Mouse (Mus musculus) intestine, embryonic 14.5 days (tissue): ENCODE data around the gene Nt5c3b. TPM values are rescaled to one million over a fixed set of nuclear protein-coding genes. Genes with fewer than 3 reads are reported as not detected.

Experiments used
- ATAC-seq: fragments of 200-750 bp; cut with Nextera tagmentation; replicated peaks from 2 replicates; pipeline ENCODE4 v1.8.0; 2017; ENCODE audit warnings: low read depth, moderate number of reproducible peaks, moderate TSS enrichment, moderate library complexity; ENCODE audit not compliant: low FRiP score, low TSS enrichment
- DNase-seq: peaks from one replicate; pipeline ENCODE4 v3.0.0-alpha.2; 2018; ENCODE audit warnings: low spot score
- H3K27ac ChIP-seq: fragments of 300-500 bp; sonication (generic); 2 replicates; pipeline ENCODE4 v1.5.1; 2014; ENCODE audit warnings: low read depth, mild to moderate bottlenecking, control low read depth
- H3K27me3 ChIP-seq: fragments of 300-500 bp; sonication (generic); replicated peaks from 2 replicates; pipeline ENCODE4 v1.6.1; 2014; ENCODE audit warnings: low read length, control low read depth; ENCODE audit not compliant: control insufficient read depth, insufficient read depth
- H3K36me3 ChIP-seq: fragments of 300-500 bp; sonication (generic); 2 replicates; pipeline ENCODE4 v1.6.1; 2014; ENCODE audit warnings: low read length, control low read depth; ENCODE audit not compliant: control insufficient read depth, insufficient read depth
- H3K4me1 ChIP-seq: fragments of 300-500 bp; sonication (generic); replicated peaks from 2 replicates; pipeline ENCODE4 v1.6.1; 2014; ENCODE audit warnings: low read length, control low read depth, mixed read lengths; ENCODE audit not compliant: control insufficient read depth, insufficient read depth
- H3K4me2 ChIP-seq: fragments of 300-500 bp; sonication (generic); 2 replicates; pipeline ENCODE4 v1.6.1; 2014; ENCODE audit warnings: low read length
- H3K4me3 ChIP-seq: fragments of 300-500 bp; sonication (generic); 2 replicates; pipeline ENCODE4 v1.5.1; 2014; ENCODE audit warnings: low read depth, low read length, control low read depth, mixed read lengths
- H3K9ac ChIP-seq: fragments of 300-500 bp; sonication (generic); 2 replicates; pipeline ENCODE4 v1.6.1; 2014; ENCODE audit warnings: mild to moderate bottlenecking, low read length
- H3K9me3 ChIP-seq: fragments of 300-500 bp; sonication (generic); 2 replicates; pipeline ENCODE4 v1.6.1; 2016; ENCODE audit warnings: low read length, control low read depth; ENCODE audit not compliant: control insufficient read depth
- WGBS: fragments of 180-500 bp; shearing (Covaris S2); extraction: QIAGEN DNeasy Blood & Tissue Kit; methylation state at CpG from one replicate; pipeline ENCODE4 v1.1.7; 2014; 5-methylcytosine and 5-hydroxymethylcytosine counted together
- polyA plus RNA-seq: library from polyadenylated mRNA; unstranded; fragments of >200 nt; fragmentation: Nextera tagmentation; extraction: Ambion mirVana; gene quantifications from 2 replicates; pipeline ENCODE4 v1.2.1, GENCODE M21; 2014

Gene Nt5c3b
- polyA plus RNA-seq, 1 experiment from 2014 or later, result 117 TPM

DNA sequence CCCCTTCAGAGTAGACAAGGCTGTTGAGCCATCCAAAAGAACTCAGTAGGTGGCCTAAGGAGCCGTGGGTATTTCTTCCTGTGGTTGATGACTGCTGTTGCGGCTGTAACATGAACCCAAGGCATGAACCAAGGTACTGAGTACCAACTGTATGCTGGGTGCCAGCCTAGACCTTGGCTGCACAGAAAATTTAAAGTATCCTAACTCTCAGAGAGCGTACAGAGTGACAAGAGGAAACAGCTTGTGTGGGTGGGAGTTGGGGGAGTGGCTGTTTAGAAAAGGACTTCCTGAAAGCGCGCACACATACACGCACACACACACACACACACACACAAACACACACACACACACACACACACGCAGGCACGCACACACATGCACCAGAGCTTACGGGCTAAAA lies 42.3 kb downstream of the Nt5c3b start:
- no peak overlapping the region for H3K9ac ChIP-seq
- H3K4me3 ChIP-seq, result no peak overlapping the region
- H3K27me3 ChIP-seq, result no peaks in the 10 kb centered on the region
- ATAC-seq (no peak), DNase-seq (no peak)
- 68% methylated on average over 9 of the region's 9 CpGs for WGBS
- no peak overlapping the region for H3K27ac ChIP-seq
- no peak overlapping the region for H3K4me2 ChIP-seq
- no peaks in the 10 kb centered on the region for H3K36me3 ChIP-seq
- H3K9me3 ChIP-seq, result no peaks in the 10 kb centered on the region
- H3K4me1 ChIP-seq, result peaks cover 44% of the 10 kb centered on the region

DNA sequence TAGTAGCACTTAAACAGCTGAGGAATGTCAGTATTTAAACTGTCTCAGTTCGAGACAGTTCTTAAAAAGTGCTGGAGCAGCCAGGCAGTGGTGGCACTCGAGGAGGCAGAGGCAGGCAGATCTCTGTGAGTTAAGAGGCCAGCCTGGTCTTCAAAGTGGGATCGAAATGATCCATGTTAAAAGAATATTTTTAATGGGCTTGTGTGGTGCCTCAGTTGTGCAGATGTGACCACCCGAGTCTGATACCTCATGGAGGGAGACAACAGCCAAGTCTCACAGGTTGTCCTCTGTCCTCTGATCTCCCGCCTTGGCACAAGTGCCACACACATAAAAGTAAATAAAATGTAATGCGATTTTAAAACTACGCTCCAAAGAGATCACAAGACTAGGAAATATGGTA lies 43.1 kb downstream of the Nt5c3b start:
- no peaks in the 10 kb centered on the region for H3K27me3 ChIP-seq
- peaks cover 45% of the 10 kb centered on the region for H3K4me1 ChIP-seq
- no peak overlapping the region; the same call in 1 of the 2 replicates for H3K4me2 ChIP-seq
- no peak overlapping the region for H3K9ac ChIP-seq
- H3K4me3 ChIP-seq, result no peak overlapping the region
- H3K36me3 ChIP-seq, result no peaks in the 10 kb centered on the region
- peak overlapping the region; percentile 5; the same call in 1 of the 2 replicates for H3K27ac ChIP-seq
- WGBS, result 92% methylated on average over 7 of the region's 7 CpGs
- no peaks in the 10 kb centered on the region for H3K9me3 ChIP-seq
- ATAC-seq, result no peak
- DNase-seq, result no peak

DNA sequence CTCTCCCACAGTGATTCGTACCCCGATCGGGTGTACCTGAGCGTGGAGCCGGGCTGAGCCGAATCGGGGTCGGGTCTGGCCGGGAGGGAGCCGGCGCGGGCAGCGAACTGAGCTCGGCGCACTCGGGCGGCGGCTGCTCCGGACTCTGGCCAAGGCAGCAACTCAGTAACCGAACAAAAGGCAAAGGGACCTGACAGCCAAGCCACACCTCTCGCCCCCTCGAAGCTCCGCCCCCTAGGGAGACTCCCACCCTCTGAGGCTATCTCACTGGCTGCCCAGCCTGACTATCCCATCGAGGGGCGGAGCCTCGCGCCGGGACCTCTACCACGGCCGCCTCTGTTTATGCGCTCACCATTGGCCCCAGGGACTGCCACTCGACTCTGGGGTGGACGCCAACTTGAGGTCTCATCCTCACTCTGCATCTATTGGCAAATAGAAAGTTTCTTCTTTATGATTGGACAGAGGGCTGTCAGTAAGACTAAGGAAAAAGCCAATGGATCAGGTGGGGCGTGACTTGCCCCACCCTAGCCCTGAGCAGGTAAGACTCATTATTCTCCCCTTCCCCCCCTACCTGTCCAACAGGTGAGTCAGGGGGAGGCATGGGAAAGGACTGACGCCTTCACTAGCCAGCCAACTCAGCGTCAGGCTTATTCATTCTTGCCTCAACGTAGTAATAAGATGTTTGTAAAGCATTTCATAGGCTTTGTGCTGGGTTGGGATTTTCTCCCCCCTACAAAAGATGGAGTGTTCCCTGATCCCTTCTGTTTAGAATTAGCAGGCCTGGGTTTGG lies 43.8 kb downstream of the Nt5c3b start, which contains the start of gene Jup:
Jup (minus strand) TSS at position 164 of the 790 bp plus-strand sequence.
- WGBS, result under 1% methylated on average over 37 of the region's 37 CpGs
- Histone ChIP-seq H3K9me3 (no peaks in the 10 kb centered on the region), H3K27ac (peak within 1 kb of the TSS; percentile 88), H3K27me3 (no peaks in the 10 kb centered on the region), H3K36me3 (no peaks in the 10 kb centered on the region), H3K9ac (peak within 1 kb of the TSS; percentile 80), H3K4me3 (peak within 1 kb of the TSS; percentile 78), H3K4me2 (peak within 1 kb of the TSS; percentile 81), H3K4me1 (peaks cover 39% of the 10 kb centered on the region)
- ATAC-seq, result peak; percentile 97
- peak; percentile 99 for DNase-seq

DNA sequence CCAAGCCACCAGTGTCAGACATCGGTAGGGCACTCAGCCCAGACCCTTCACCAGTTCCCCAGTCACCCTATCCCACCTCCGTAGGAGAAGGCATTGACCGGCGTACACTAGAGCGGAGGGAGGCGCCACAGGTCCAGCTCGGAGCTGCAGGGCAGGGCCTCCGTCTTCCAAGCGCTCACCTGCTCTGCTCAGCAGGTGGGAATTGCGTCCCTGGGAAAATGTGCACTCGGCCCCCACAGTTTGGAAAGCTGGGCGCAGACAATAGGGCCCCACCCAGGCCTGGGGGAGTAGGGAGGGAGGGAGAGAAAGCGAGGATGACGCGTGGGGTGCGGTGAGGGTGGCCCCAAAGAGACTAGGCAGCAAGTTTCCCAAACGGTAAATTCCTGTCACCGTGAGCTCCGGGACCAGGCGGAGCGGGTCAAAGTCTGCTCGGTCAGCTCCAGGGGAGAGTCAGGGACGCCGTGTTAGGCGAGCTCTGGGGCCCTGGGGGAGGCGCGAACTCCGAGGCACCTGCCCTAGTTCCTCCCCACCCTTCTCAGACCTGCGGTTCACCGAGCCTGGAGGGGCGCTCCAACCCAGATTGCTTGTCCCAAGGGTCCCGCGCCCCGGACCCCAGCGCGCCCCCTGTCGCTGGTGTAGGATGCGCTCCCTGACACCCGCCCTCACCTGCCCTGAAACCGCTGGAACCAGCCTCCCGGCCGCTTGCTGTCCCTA lies 44.6 kb downstream of the Nt5c3b start:
- ATAC-seq (peak; percentile 26), DNase-seq (no peak)
- Histone ChIP-seq H3K4me2 (peak overlapping the region; percentile 81), H3K4me3 (peak overlapping the region; percentile 78), H3K4me1 (peaks cover 38% of the 10 kb centered on the region), H3K9me3 (no peaks in the 10 kb centered on the region), H3K27me3 (no peaks in the 10 kb centered on the region), H3K36me3 (no peaks in the 10 kb centered on the region), H3K27ac (peak overlapping the region; percentile 88), H3K9ac (peak overlapping the region; percentile 80)
- WGBS, result under 1% methylated on average over 42 of the region's 42 CpGs

DNA sequence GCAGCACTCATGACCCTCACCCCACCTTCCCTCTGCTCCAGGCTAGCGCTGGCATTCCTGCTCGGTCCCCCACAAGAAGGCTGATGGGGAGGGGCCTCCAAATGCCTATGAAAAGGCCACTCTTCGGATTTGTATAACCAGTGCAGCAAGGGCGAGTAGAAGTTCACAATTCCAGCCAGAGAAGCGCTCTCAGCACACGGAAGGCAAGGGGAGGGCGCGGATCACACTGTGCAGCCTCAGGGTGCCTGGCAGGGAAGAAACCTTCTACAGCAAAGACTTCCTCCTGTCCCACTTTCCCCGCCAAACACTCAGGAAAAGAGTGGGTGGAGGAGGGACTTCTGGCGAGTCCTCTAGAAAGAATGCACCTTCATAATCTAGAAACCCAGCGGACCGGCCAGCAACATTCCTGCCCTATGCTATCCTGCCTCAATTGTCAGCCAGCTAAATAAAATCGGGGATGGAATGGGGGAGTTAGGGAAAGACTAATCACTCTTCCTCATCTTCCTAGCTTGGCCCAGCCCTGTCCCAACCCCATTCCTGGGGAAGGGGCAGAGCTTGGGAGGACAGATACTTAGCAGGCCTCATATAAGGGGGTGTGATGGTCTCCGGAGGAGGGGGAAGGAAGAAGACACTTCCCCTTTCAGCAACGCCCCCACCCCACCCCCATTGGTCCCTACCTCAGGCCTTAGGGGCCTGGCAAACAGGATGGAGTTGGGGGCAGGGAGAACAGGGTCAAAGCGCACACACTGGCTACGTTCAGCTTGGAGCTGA lies 45.6 kb downstream of the Nt5c3b start:
- no peaks in the 10 kb centered on the region for H3K27me3 ChIP-seq
- H3K4me2 ChIP-seq, result peak overlapping the region; percentile 81
- no peaks in the 10 kb centered on the region for H3K9me3 ChIP-seq
- 17% methylated on average over 17 of the region's 17 CpGs for WGBS
- H3K4me3 ChIP-seq, result peak overlapping the region; percentile 78
- peak overlapping the region; percentile 88 for H3K27ac ChIP-seq
- no peaks in the 10 kb centered on the region for H3K36me3 ChIP-seq
- H3K9ac ChIP-seq, result peak overlapping the region; percentile 80
- peaks cover 35% of the 10 kb centered on the region for H3K4me1 ChIP-seq
- DNase-seq (no peak), ATAC-seq (0 out of 2 replicates have a peak, but pooled peaks have one; percentile 10)

DNA sequence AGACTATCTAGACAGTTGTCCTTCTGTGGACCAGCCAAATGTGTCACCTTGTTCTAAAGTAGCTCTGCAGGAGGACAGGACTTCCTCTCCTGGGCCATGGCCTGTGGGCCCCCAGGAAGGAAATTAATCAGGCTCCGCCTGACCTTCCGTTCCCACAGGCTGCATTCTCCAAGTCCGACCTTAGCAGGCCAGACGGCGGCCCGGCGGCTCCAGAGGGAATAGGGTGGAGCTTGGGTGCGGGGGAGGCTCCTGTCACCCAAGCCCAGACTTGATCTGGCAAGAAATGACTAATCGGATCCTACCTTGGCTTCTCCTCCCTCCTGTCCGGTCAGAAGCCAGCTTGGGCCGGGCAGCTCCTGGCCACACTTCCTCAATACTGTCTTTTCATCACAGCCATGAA lies 46.4 kb downstream of the Nt5c3b start:
- 25% methylated on average over 11 of the region's 11 CpGs for WGBS
- Histone ChIP-seq H3K9ac (no peak overlapping the region), H3K27me3 (no peaks in the 10 kb centered on the region)

DNA sequence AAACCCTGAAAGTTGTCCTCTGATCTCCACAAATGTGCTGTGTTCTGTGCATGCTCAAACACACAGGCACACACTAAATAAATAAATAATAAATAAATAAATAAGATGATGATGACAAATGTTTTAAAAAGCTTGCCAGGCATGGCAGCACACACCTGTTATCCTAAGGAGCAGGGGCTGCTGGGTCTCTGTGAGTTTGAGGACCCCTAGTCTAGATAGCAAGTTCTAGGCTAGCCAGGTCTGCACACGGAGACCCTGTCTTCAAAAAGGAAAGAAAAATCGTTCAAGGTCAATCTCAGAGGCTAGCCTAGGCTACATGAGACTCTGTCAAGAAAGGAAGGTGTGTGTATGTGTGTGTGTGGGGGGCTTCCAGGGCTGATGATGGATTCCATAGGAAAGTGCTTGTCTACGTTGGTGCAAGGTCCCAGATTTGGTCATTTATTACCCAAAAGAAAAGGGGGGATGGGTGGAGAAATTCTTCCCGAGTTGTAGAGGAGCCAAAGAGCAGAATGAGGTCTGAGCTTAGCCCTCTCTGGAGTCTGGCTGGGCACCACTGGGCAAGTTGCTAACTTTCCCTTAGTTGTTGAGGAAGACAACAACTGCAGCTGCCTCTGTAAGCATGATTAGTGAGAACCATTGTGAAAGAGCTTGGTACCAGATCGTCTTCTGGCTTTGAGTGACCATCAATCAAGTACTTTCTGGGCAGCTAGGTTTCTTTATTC lies 47.1 kb downstream of the Nt5c3b start:
- Histone ChIP-seq H3K9me3 (no peaks in the 10 kb centered on the region), H3K27ac (peak overlapping the region; percentile 51; the same call in 1 of the 2 replicates), H3K36me3 (no peaks in the 10 kb centered on the region), H3K4me2 (peak overlapping the region; percentile 81), H3K4me1 (peaks cover 50% of the 10 kb centered on the region), H3K27me3 (no peaks in the 10 kb centered on the region), H3K4me3 (no peak overlapping the region), H3K9ac (no peak overlapping the region)
- WGBS, result 48% methylated on average over 5 of the region's 5 CpGs
- no peak for DNase-seq
- ATAC-seq, result no peak

More for the DNA sequence above, 46.4 kb downstream of the Nt5c3b start:
- no peak; the same call in 1 of the 2 replicates for ATAC-seq
- Histone ChIP-seq H3K27ac (peak overlapping the region; percentile 88), H3K9me3 (no peaks in the 10 kb centered on the region), H3K4me2 (peak overlapping the region; percentile 81), H3K36me3 (no peaks in the 10 kb centered on the region), H3K4me1 (peaks cover 44% of the 10 kb centered on the region), H3K4me3 (peak overlapping the region; percentile 78)
- no peak for DNase-seq

DNA sequence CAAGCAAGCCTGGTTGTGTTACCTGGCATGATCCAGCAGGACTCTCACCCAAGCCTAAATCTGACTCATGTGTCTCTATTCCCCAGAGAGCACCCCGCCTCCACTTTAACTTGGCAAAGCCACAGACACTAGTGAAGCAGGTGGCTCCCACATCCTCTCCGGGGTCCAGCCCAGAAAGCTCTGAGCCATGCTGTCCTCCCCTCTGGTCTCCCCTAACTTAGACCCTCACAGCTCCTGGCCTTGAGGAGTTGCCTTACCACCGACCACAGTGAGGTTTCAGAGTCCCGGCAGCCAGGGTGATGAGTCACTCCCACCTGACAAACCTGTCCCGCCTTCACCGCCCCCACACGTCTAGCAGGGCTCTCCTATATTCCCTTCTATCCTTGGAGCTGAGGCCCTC lies 47.9 kb downstream of the Nt5c3b start:
- DNase-seq (no peak), ATAC-seq (no peak)
- Histone ChIP-seq H3K4me2 (no peak overlapping the region), H3K36me3 (no peaks in the 10 kb centered on the region), H3K4me3 (no peak overlapping the region), H3K27me3 (no peaks in the 10 kb centered on the region), H3K4me1 (peaks cover 51% of the 10 kb centered on the region), H3K9ac (no peak overlapping the region), H3K9me3 (no peaks in the 10 kb centered on the region), H3K27ac (no peak overlapping the region)
- 63% methylated on average over 7 of the region's 7 CpGs for WGBS
